Mouse (Mus musculus) myocyte (in vitro differentiated cells): Measurements from ENCODE around the gene Olfr535. TPM values are rescaled to one million over a fixed set of nuclear protein-coding genes. Genes with fewer than 3 reads are reported as not detected.
"Not testable (repeated sequence)": the region's sequence is repeated elsewhere in the genome, so short reads cannot be mapped to it uniquely, and the experiment has no call there.

ENCODE experiments used
- H3K27me3 ChIP-seq: one replicate; pipeline ENCODE4 v1.6.1; 2011; ENCODE audit not compliant: control insufficient read depth, insufficient read depth, insufficient read length
- H3K36me3 ChIP-seq: one replicate; pipeline ENCODE4 v1.6.1; 2011; ENCODE audit not compliant: control insufficient read depth, insufficient read depth
- H3K4me2 ChIP-seq: one replicate; pipeline ENCODE4 v1.6.1; 2011; ENCODE audit warnings: low read depth, control low read depth
- H3K4me3 ChIP-seq: one replicate; pipeline ENCODE4 v1.5.1; 2011; ENCODE audit warnings: mild to moderate bottlenecking, control low read depth, moderate library complexity
- H3K79me2 ChIP-seq: one replicate; pipeline ENCODE4 v1.6.1; 2011; ENCODE audit not compliant: control insufficient read depth, insufficient read depth
- H3ac ChIP-seq: one replicate; pipeline ENCODE4 v1.6.1; 2011; ENCODE audit not compliant: control insufficient read depth, insufficient read length
- CEBPB ChIP-seq: IDR thresholded peaks from 2 replicates; pipeline ENCODE4 v1.6.1; 2011; ENCODE audit warnings: mild to moderate bottlenecking, moderate library complexity; ENCODE audit not compliant: poor library complexity, insufficient read depth, severe bottlenecking
- E2F4 ChIP-seq: IDR thresholded peaks from one replicate; pipeline ENCODE4 v1.6.1; 2011; ENCODE audit warnings: mild to moderate bottlenecking, control low read depth, moderate library complexity; ENCODE audit not compliant: insufficient read depth
- MAX ChIP-seq: IDR thresholded peaks from one replicate; pipeline ENCODE4 v1.6.1; 2011; ENCODE audit warnings: low read depth, mild to moderate bottlenecking, control low read depth
- MYOD1 ChIP-seq, 3 experiments: IDR thresholded peaks; one replicate each; pipeline ENCODE4 v1.6.1; 2011; ENCODE audit warnings: control low read depth in 2 of 3, low read depth in 2 of 3, mild to moderate bottlenecking in 2 of 3, moderate library complexity in 1 of 3; ENCODE audit not compliant: insufficient read length in 2 of 3, control insufficient read depth in 1 of 3
- MYOG ChIP-seq, 3 experiments: IDR thresholded peaks; one replicate each; pipeline ENCODE4 v1.6.1; 2011; ENCODE audit warnings: control low read depth in 2 of 3, low read depth in 2 of 3, mild to moderate bottlenecking in 2 of 3; ENCODE audit not compliant: insufficient read length in 2 of 3, control insufficient read depth in 1 of 3, insufficient read depth in 1 of 3
- POLR2A ChIP-seq: IDR thresholded peaks from one replicate; pipeline ENCODE4 v1.6.1; 2011; ENCODE audit warnings: low read depth, mild to moderate bottlenecking, control low read depth, moderate library complexity; ENCODE audit not compliant: insufficient read length
- POLR2AphosphoS2 ChIP-seq: IDR thresholded peaks from one replicate; pipeline ENCODE4 v1.6.1; 2011; ENCODE audit warnings: low read depth, control low read depth; ENCODE audit not compliant: insufficient read length
- REST ChIP-seq: IDR thresholded peaks from one replicate; pipeline ENCODE4 v1.6.1; 2011; ENCODE audit warnings: mild to moderate bottlenecking, control low read depth, moderate library complexity; ENCODE audit not compliant: insufficient read depth, insufficient read length
- SRF ChIP-seq: IDR thresholded peaks from one replicate; pipeline ENCODE4 v1.6.1; 2011; ENCODE audit warnings: low read depth; ENCODE audit not compliant: control insufficient read depth, insufficient read length
- TCF12 ChIP-seq: IDR thresholded peaks from one replicate; pipeline ENCODE4 v1.6.1; 2011; ENCODE audit warnings: mild to moderate bottlenecking, control low read depth; ENCODE audit not compliant: poor library complexity, insufficient read depth, severe bottlenecking
- TCF3 ChIP-seq: IDR thresholded peaks from one replicate; pipeline ENCODE4 v1.6.1; 2011; ENCODE audit warnings: low read depth, control low read depth; ENCODE audit not compliant: insufficient read length
- USF1 ChIP-seq: IDR thresholded peaks from one replicate; pipeline ENCODE4 v1.6.1; 2011; ENCODE audit warnings: low read depth, mild to moderate bottlenecking, control low read depth, moderate library complexity
- polyA plus RNA-seq: library from polyadenylated mRNA; unstranded; fragments of >200 nt; fragmentation: generic; extraction: Trizol; gene quantifications from one replicate; pipeline ENCODE4 v1.2.1, GENCODE M21; 2012; ENCODE audit warnings: missing spikeins

The Olfr535 gene
- polyA plus RNA-seq, 1 experiment: not detected

- H3K27me3 ChIP-seq: no peaks in the 10 kb centered on the region
- no peak for TF ChIP-seq SRF
- no peak for TF ChIP-seq POLR2A
- TF ChIP-seq E2F4: no peak
- TF ChIP-seq TCF3: no peak
- TF ChIP-seq REST: no peak
- no peak for TF ChIP-seq MYOD1 (IDR thresholded peaks at IDR 0.05; ENCODE audit: control insufficient read depth in 1 of 3, insufficient read length in 2 of 3, low read depth in 2 of 3)
- no peak for TF ChIP-seq USF1
- TF ChIP-seq MYOG (IDR thresholded peaks at IDR 0.05; ENCODE audit: control insufficient read depth in 1 of 3, insufficient read depth in 1 of 3, insufficient read length in 2 of 3, low read depth in 2 of 3): no peak
- no peak for TF ChIP-seq MAX
- TF ChIP-seq TCF12: no peak
- TF ChIP-seq CEBPB: no peak
- TF ChIP-seq POLR2AphosphoS2: no peak
These were observed 5.0 kb downstream of the Olfr535 start for GRCm38 (mm10) chr7:140488981-140489380.

DNA sequence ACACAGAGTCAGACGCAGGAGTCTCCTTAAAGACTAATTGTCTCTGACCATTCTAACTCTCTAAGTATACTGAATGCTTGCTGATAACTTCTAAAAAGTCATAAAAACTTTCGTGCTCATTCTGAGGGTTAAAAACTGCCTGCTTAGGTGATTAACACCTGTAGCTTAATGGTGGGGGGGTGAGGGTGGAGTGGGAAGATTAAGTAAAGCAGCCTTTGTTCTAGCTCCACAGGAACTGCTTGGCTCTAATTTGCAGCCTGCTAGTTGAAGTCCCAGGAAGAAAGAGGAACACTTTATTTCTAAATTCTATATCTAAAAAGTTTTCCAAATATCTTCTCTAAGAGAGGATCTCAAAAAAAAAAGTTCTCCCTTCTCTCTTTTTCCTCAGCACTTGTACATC, 10.2 kb downstream of the Olfr535 start:
- no peak for TF ChIP-seq TCF3
- H3K4me2 ChIP-seq: no peak overlapping the region
- H3K27me3 ChIP-seq: no peaks in the 10 kb centered on the region
- H3ac ChIP-seq: no peak overlapping the region
- H3K36me3 ChIP-seq: no peaks in the 10 kb centered on the region
- H3K79me2 ChIP-seq: no peaks in the 10 kb centered on the region
- H3K4me3 ChIP-seq: no peak overlapping the region

More at GRCm38 (mm10) chr7:140488981-140489380, 5.0 kb downstream of the Olfr535 start:
- H3K4me2 ChIP-seq: no peak overlapping the region
- no peaks in the 10 kb centered on the region for H3K79me2 ChIP-seq
- no peak overlapping the region for H3K4me3 ChIP-seq
- no peaks in the 10 kb centered on the region for H3K36me3 ChIP-seq
- no peak overlapping the region for H3ac ChIP-seq

- H3K27me3 ChIP-seq: no peaks in the 10 kb centered on the region
- no peak overlapping the region for H3K4me3 ChIP-seq
- H3K79me2 ChIP-seq: no peaks in the 10 kb centered on the region
- no peaks in the 10 kb centered on the region for H3K36me3 ChIP-seq
- H3K4me2 ChIP-seq: no peak overlapping the region
- TF ChIP-seq MAX (no peak), TCF3 (no peak), TCF12 (no peak), MYOD1 (IDR thresholded peaks at IDR 0.05; ENCODE audit: control insufficient read depth in 1 of 3, insufficient read length in 2 of 3, low read depth in 2 of 3) (no peak), E2F4 (no peak), CEBPB (no peak), POLR2A (no peak)
- H3ac ChIP-seq: no peak overlapping the region
These were observed 10.7 kb downstream of the Olfr535 start for GRCm38 (mm10) chr7:140494702-140495101.

DNA sequence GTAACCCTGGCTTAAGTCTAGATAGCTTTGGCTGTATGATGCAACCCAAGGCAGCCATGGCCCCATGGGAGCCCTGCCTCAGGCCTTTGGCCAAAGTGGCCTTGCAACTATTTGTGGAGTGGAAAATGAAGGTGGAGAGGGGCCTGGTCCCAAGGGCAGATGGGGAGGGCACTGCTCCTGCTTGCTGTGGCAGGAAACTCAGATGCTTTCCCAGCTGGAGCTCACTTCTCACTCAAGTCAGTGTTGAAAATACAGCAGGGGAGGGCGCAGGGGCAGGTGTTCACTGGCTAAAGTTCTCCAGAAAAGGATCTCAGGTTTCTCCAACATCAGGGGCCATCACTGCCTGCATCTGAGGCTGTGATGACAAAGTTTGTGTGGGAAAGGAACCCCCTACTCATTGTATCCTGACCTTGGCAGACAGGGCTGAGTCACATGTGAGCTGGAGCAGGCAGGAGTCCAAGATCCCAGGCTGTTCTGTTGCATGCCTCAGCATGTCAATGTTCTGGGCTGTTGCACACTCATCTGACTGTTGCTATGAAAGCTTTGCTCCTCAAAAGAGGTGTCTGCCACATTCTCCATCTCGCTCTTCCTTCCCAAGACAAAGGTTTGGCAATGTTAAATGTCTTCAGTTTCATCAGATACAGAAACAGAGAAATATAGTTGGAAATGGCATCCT, 23.5 kb downstream of the Olfr535 start, which contains the start of gene Olfr536:
Gene Olfr536 (minus strand): TSS at position 51 of the 676 bp plus-strand sequence.
- not testable (repeated sequence) for H3K4me3 ChIP-seq, H3K27me3 ChIP-seq, H3K36me3 ChIP-seq, H3ac ChIP-seq, H3K4me2 ChIP-seq, H3K79me2 ChIP-seq

GRCm38 (mm10) chr7:140539746-140540145, 55.7 kb downstream of the Olfr535 start:
- TF ChIP-seq CEBPB (peak; percentile 90), REST (no peak)
- Histone ChIP-seq H3K27me3 (no peaks in the 10 kb centered on the region), H3K4me2 (no peak overlapping the region), H3K36me3 (no peaks in the 10 kb centered on the region), H3K4me3 (no peak overlapping the region), H3ac (no peak overlapping the region), H3K79me2 (no peaks in the 10 kb centered on the region)

Other genes with a start within 250 kb of the Olfr535 start
- 0.12 TPM for gene 5830411N06Rik, start 236.9 kb upstream of the Olfr535 start, polyA plus RNA-seq
- not detected for gene Olfr525, start 163.4 kb upstream of the Olfr535 start, polyA plus RNA-seq
- gene Olfr527, start 150.2 kb upstream of the Olfr535 start, polyA plus RNA-seq: not detected
- gene Olfr60, start 122.5 kb upstream of the Olfr535 start, polyA plus RNA-seq: not detected
- not detected for gene Olfr530, start 107.9 kb upstream of the Olfr535 start, polyA plus RNA-seq
- gene Olfr531, start 81.3 kb upstream of the Olfr535 start, polyA plus RNA-seq: not detected
- gene Olfr532, start 62.6 kb upstream of the Olfr535 start, polyA plus RNA-seq: not detected
- not detected for gene Olfr533, start 20.8 kb upstream of the Olfr535 start, polyA plus RNA-seq
- 0.05 TPM for gene Olfr536, start 23.2 kb downstream of the Olfr535 start, polyA plus RNA-seq
- not detected for gene Olfr538, start 83.7 kb downstream of the Olfr535 start, polyA plus RNA-seq
- gene Olfr46, start 117.1 kb downstream of the Olfr535 start, polyA plus RNA-seq: not detected
- not detected for gene Olfr61, start 144.8 kb downstream of the Olfr535 start, polyA plus RNA-seq
- not detected for gene Olfr53, start 162.2 kb downstream of the Olfr535 start, polyA plus RNA-seq
- not detected for gene Olfr539, start 175.7 kb downstream of the Olfr535 start, polyA plus RNA-seq
- gene Olfr45, start 197.7 kb downstream of the Olfr535 start, polyA plus RNA-seq: not detected
- not detected for gene Olfr541, start 213.1 kb downstream of the Olfr535 start, polyA plus RNA-seq